Mouse (Mus musculus): ENCODE measurements around the gene Hlf.

The Hlf gene

GRCm38 (mm10) chr11:90345746-90346145 is 44.9 kb downstream of the Hlf start:
- no peak for DNase-seq (ENCODE audit: inconsistent age in 2 of 2, low spot score in 1 of 2)

DNA sequence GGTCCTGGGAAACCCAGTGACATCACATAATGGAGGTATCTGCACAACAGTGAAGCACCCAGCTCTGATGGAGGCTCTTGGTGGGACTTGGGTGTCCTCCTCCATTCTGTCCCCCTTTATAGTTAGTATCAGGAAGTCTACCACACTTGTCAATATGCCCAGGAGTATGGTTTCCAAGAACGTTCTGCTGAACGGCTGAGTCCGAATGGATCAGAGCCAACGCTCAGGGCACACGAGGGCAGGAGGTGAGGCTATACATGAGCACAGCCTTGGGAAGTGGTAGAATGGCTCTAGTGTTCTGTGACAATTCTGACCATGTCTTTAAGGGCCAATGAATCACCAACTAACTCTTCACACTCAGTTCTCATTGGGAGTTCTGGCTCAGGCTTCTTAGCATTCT is 47.8 kb downstream of the Hlf start:
- peak in 1 of 2 experiments; percentile 22 for DNase-seq (ENCODE audit: inconsistent age in 2 of 2, low spot score in 1 of 2)

GRCm38 (mm10) chr11:90342267-90342666 is 48.4 kb downstream of the Hlf start:
- peak in 1 of 2 experiments; percentile 28 for DNase-seq (ENCODE audit: inconsistent age in 2 of 2, low spot score in 1 of 2)

- DNase-seq (ENCODE audit: inconsistent age in 2 of 2, low spot score in 1 of 2) = peak in 1 of 2 experiments; percentile 54
These were observed 49.9 kb downstream of the Hlf start for GRCm38 (mm10) chr11:90340836-90341235.

- peak in 1 of 2 experiments; percentile 42 for DNase-seq (ENCODE audit: inconsistent age in 2 of 2, low spot score in 1 of 2)
These were observed 55.9 kb downstream of the Hlf start for GRCm38 (mm10) chr11:90334816-90335215.

DNA sequence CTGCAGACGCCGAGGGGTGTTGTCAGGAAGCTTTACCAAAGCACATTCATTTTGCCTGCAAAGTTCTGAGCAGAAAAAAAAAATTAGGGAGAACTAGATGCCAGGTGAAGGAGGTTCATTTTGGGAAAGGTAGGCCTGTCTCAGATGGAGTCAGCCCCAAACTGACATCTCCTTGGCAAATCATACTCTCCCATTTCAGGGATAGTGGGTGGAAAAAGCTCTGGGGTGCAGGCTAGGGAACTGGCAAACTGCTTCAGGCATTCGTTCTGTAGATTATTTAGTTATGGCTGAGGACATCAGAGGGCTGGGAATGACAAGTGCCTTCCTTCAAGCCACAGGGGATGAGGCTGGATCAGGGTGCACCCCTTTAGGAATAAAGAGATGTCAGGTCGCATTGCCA is 58.0 kb downstream of the Hlf start:
- DNase-seq (ENCODE audit: inconsistent age in 2 of 2, low spot score in 1 of 2) = no peak

GRCm38 (mm10) chr11:90330202-90330694 is 60.4 kb downstream of the Hlf start:
- DNase-seq (ENCODE audit: inconsistent age in 2 of 2, low spot score in 1 of 2) = no peak

DNA sequence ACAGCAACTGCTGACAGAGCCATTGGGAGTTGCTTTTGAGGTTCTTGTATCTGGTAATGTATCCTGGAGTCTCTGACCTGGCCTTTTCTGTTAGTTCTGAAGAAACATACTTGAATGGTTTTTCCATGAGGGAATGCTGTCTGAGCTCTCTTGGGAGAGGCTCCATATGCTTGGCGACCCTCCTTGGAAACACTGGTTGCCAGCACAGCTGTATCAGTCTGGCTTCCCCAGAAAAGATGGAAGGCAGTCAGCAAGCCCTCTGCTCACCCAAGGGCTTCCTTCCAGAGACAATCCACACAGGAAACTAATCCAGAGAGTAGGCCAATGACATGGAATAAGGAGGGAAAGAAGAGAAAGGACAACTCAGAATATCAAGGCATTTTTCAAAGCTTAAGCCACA is 63.9 kb downstream of the Hlf start:
- no peak for DNase-seq (ENCODE audit: inconsistent age in 2 of 2, low spot score in 1 of 2)

GRCm38 (mm10) chr11:90326146-90326545 is 64.5 kb downstream of the Hlf start:
- DNase-seq (ENCODE audit: inconsistent age in 2 of 2, low spot score in 1 of 2) = no peak

- DNase-seq (ENCODE audit: inconsistent age in 2 of 2, low spot score in 1 of 2) = no peak
These were observed 66.1 kb downstream of the Hlf start for GRCm38 (mm10) chr11:90324597-90324996.

- DNase-seq (ENCODE audit: inconsistent age in 2 of 2, low spot score in 1 of 2) = no peak
These were observed 69.8 kb downstream of the Hlf start for GRCm38 (mm10) chr11:90320922-90321321.

- DNase-seq (ENCODE audit: inconsistent age in 2 of 2, low spot score in 1 of 2) = peak; percentile 38 to 82
These were observed 73.2 kb downstream of the Hlf start for GRCm38 (mm10) chr11:90317482-90317881.

DNA sequence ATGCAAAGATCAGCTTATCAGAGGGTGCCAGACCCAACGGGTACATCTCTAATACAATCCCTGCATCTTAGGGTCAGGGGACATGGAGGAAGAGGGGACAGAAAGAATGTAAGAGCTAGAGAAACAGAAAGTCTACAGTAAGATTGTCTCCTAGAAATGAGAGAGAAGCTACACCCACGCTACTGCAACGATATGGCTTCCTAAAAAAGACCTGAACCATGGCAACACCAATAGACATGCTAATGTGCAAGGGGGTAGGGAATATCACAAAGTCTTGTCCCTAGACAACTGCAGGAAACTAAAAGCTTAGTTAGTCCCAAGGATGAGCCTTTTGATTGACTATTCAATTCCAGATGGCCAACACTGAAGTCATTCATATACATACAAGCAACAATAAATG is 76.1 kb downstream of the Hlf start:
- DNase-seq (ENCODE audit: inconsistent age in 2 of 2, low spot score in 1 of 2) = no peak

DNA sequence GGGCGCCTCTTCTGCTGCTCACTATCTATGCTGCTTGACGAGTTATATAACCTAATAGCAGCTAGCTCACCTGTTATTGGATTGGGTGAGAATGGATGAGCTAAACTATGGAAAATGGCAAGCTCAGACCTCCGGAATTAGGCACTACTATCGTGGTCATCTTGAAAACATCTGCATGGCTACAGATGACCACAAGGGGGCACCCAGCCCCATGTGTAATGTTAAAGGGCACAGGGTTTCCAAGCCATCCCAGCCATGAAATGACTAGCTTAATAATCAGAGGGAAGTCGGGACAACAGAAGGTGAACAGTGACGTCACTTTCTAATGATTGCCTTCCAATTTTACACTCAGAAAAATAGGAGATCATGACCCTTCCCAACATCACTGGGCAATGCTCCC is 83.7 kb downstream of the Hlf start:
- DNase-seq (ENCODE audit: inconsistent age in 2 of 2, low spot score in 1 of 2) = peak; percentile 56 to 83

- no peak for DNase-seq (ENCODE audit: inconsistent age in 2 of 2, low spot score in 1 of 2)
These were observed 84.6 kb downstream of the Hlf start for GRCm38 (mm10) chr11:90306067-90306466.

GRCm38 (mm10) chr11:90294622-90295021 is 96.1 kb downstream of the Hlf start:
- DNase-seq (ENCODE audit: inconsistent age in 2 of 2, low spot score in 1 of 2) = no peak

DNA sequence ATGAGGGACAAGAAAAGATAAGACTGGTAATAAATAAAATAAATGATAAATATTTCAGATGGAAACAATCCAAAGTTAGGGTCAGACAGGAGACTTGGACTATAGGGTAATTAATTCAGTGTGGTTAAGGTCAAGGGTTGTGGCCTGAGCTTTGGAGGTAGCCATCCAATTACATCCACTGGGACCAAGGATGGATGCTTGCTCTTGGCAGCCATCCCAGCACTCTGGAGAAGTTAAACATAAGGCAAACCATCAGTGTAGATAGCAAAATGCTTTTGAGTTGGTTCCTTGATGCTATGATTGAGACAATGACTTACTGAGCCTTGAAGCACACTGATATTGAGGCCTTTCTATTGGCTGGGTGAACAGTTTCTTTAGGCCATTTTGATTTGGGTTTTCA is 97.9 kb downstream of the Hlf start:
- DNase-seq (ENCODE audit: inconsistent age in 2 of 2, low spot score in 1 of 2) = no peak

GRCm38 (mm10) chr11:90291156-90291555 is 99.5 kb downstream of the Hlf start:
- DNase-seq (ENCODE audit: inconsistent age in 2 of 2, low spot score in 1 of 2) = no peak

DNA sequence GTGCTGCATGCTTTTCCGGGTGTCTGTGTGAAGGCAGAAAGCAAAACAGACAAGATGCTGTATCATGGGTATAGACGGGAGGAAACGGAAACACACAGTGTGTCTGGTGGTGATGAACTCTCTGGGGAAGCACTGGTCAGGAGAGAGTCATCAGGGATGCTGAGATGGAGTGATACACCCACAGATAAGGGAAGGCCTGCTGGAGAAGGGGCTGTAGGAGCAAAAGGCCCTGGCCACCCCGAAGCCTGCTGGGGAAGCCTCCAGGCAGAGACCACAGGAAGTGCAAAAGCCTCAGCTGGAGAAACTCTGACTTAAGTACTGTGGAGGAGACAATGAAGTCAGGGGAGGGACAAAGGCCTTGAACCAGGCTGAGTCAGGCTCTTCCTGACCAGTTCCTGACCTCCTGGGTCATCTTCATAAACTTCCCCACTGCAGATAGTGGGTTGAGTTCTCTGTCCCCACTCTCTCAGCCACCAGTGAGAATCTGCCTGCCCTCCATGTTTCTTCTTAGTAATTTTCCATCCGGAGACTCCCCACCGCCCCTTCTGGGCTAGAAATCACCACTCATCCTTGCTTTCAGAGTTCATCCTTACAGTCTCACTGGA is 104.0 kb downstream of the Hlf start:
- peak in 1 of 2 experiments; percentile 50 for DNase-seq (ENCODE audit: inconsistent age in 2 of 2, low spot score in 1 of 2)
